Mouse (Mus musculus): ENCODE measurements around the gene Pctp. TPM values are rescaled to one million over a fixed set of nuclear protein-coding genes. Genes with fewer than 3 reads are reported as not detected.
A peak's percentile ranks its signal among the peaks of the same experiment; 100 is the strongest.

The Pctp gene
- total RNA-seq (2015) (14.3 and 17.8 TPM in 2 replicates), total RNA-seq (2017) (24.9 and 25.4 TPM in 2 replicates)

DNA sequence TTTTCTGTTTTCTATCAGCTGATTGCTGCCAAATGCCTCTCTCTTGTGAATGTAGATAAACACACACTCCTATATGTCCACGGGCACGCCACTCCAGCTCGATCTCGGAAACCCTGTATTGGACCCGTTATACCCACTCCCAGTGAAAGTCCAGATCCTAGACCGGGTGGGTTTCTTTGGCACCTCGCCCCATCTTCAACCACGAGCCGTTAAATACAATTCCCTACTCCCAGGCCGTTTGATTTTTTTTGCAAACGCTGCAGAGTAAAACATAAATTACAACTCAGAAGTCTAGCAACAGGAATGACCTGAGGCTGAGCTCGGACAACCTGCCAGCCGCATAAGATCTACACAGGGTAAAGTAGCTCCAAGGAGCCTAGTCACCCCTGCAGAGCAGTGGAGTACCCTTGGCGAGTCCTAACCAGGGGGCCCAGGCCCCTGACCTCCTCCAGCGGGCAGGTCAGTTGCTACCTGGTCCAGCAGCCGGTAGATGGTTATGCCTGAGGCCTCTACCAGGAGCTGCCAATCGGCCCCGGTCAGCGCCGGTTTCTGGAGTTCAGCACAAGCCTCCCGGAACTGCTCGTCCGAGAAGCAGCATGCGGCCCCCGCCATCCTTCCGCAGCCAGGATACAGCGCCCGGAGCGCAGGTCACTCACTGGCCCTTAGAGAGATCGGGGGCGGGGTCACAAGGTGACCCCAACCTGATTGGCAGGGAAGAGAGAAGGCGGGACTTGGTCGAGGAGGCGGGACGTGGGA is at the start of gene Pctp:
Pctp (minus strand) TSS at position 664 of the 756 bp plus-strand sequence.
- peak; percentile 98 for ATAC-seq (replicated peaks; ENCODE audit: poor library complexity)

- ATAC-seq (replicated peaks; ENCODE audit: poor library complexity): no peak
These were observed 47.3 kb upstream of the Pctp start for GRCm38 (mm10) chr11:90050016-90050415.

DNA sequence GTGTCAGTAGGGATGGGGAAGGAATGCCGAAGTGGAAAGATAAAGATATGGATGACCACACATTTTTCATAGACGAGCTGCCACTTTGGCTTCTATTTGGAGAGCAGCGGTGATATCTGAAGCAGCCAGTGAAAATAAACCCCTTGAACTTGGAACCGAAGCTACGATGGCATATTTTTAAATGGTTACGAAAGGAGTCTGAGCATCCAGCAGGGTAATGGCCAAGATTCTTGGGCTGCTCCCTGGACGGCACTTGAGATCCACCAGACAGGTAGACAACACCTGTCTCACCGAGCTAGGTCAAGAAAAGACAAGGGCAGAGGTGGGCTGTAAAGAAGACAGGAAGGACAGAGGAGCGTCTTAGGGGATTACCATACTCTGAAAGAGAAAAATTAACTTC is 44.6 kb upstream of the Pctp start:
- ATAC-seq (replicated peaks; ENCODE audit: poor library complexity): no peak

DNA sequence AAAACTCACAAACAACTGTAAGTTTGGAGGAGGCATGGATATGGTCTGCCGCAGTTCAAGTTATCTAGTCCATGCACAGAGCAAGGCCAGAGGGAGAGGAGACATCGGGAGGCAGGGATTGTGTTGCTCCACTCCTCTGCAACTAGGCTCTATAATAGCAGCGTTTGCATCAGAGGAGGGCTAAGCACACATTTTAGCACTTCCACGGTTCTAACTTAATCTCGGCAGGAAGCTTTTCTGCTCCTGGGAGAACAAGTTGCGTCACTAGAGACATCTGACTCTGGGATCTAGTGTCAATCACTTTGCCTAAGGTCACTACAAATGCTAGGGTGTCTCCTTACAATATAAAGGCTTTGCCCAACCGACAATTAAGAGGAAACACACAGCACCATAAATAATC is 43.5 kb upstream of the Pctp start:
- ATAC-seq (replicated peaks; ENCODE audit: poor library complexity): no peak

DNA sequence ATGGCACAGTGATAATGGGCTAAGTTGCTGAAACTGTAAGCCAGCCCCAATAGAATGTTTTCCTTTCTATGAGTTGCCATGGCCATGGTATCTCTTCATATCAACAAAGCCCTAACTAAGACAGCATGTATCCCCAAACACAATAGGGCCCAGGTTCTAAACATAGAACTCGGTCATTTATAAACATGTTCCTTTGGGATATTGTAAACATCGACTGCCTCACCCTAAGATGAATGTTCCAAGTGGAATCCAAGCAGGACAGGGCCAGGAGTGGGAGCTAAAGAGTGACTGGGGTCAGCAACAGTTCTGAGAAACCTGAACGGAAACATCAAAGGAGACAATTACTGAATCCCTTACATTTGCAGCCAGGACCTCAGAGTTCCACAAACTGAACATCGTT is 41.8 kb upstream of the Pctp start:
- no peak for ATAC-seq (replicated peaks; ENCODE audit: poor library complexity)

DNA sequence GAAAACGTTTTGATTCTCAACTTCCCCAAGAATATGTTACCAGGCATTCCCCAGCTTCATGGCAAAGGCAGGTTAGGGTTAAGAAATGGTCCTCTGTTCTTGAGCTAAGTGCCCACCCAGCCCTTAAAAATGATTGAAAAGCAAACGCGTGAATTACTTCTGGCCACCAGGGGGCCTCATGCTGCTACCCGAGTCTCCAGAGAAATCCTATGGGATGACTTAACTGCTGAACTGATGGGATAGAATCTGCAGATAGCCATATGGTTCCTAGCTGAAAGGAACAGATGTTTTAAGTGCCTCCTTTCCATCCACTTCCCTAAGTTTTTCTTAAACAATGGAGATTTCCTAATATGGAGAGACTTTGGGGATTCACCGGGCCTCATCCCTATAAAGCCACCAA is 35.3 kb upstream of the Pctp start:
- ATAC-seq (replicated peaks; ENCODE audit: poor library complexity): peak; percentile 57; the same call in 1 of the 2 replicates

GRCm38 (mm10) chr11:90036416-90036815 is 33.7 kb upstream of the Pctp start:
- ATAC-seq (replicated peaks; ENCODE audit: poor library complexity): peak; percentile 55

DNA sequence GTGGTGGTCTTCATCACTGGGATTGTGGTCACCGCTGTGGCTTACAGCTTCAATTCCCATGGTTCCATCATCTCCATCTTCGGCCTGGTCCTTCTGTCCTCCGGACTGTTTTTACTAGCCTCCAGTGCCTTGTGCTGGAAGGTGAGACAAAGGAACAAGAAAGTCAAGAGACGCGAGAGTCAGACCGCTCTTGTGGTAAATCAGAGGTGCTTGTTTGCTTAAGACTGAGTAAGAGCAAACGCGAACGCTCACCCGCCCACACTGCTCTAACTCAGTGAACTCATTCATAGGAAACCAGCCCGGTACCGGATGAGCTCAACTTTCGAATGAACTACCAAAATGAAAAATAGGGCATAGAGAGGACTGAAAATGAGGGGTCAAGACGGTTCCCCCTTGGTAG is 32.8 kb upstream of the Pctp start:
- ATAC-seq (replicated peaks; ENCODE audit: poor library complexity): no peak

DNA sequence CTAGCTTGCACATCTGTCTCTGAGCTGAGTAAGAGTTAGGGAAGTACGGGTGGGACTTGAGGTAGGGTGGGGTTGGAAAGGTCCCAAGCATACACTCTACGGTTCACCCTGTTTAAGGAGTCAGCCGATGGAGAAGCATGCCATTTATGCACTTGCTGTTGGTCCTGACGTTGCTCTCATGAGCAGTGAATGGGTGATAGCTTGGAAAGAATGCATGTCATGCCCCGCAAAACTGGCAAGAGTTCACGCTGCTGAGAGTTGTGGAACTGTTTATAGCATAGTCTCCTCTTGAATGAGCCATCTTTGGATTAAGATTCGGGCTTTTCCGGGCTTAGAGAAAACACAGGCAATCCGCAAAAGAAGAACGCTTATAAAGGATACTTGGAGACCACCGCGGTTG is 32.0 kb upstream of the Pctp start:
- no peak for ATAC-seq (replicated peaks; ENCODE audit: poor library complexity)

DNA sequence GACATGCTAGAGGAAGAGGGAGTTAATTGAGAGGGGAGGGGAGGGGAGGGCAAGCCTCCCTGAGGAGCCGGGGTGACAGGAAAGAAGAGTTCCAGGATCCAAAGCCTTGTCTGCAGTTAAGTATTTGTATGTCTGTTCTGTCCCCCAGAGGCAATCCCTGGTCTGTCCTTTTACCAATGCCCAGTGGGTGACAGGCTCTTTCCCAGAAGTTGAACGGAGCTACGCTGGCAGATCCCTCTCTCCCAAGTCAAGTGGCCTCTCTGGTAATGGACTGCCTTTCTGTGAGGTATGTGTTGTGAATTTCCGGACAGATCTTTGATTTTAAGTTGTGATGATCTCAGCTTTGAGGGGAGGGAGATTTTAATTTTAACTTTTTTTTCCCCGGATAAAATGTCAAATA is 30.7 kb upstream of the Pctp start:
- no peak for ATAC-seq (replicated peaks; ENCODE audit: poor library complexity)

GRCm38 (mm10) chr11:90032807-90033206 is 30.1 kb upstream of the Pctp start:
- ATAC-seq (replicated peaks; ENCODE audit: poor library complexity): no peak

DNA sequence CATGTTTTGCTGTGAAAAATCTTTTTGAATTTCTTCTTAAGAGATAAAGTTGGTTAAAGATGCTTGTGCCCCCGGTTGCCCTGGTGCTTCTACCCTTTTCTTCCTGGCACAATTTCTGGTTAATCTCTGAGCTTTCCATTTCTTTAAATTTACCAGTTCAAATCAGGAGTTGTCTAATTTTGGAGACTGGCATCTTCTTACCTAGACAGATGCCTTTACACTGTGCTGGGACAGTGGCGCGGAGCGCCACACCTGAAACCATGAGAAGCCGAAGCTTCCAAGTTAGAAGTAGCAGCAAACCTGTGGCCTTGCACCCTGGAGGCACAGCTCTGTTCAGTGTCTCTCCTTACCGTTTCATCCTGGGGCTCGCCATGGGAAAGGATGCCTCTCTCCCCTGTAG is 28.4 kb upstream of the Pctp start:
- ATAC-seq (replicated peaks; ENCODE audit: poor library complexity): no peak

- ATAC-seq (replicated peaks; ENCODE audit: poor library complexity): peak; percentile 47
These were observed 27.9 kb upstream of the Pctp start for GRCm38 (mm10) chr11:90030557-90030956.

DNA sequence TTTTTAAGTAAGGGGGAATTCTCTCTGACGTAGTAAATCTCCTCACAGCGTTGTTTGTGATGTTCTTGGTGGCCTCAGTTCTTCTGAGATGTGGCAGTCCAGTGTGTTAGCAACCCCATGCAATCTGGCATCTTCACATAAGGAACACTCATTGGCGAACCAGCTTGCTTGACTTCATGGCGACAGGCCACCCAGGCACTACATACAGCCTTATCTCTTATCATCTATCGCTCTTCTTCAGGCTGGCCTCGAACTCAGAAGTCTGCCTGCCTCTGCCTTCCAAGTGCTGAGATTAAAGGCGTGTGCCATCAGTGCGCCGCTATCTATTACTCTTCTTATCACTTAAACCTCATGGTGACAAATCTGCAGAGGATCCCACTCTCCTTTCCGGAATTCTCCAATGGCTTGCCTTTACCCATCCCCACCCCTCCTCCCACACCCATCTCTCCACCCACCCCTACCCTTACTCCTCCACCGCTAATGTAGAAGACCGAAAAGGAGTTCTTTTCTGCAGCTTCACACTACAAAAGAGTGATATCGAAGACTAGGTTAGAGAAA is 27.2 kb upstream of the Pctp start, which contains the start of gene Tmem100:
Tmem100 (plus strand) TSS at position 508 of the 558 bp plus-strand sequence.
- ATAC-seq (replicated peaks; ENCODE audit: poor library complexity): 0 out of 2 replicates have a peak, but pooled peaks have one; percentile 9

DNA sequence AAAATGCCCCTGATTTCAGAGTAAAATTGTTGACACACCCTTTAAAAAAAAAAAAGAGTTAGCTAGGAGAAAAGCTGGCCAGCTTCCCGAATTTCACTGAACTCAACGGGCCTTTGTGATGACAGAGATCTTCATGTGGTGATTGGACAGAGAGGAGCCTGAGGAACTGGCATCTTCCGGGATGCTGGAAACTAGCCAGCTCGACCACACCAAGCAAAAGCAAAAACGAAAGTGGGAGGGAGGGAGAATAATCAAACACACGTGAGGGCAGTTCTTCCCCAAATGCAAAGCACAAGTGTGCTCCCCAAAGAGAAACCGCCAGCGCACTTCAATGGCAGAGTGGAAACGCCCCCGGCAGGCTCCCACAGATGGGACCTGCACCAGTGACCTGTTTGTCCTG is 26.7 kb upstream of the Pctp start:
- ATAC-seq (replicated peaks; ENCODE audit: poor library complexity): peak; percentile 87

DNA sequence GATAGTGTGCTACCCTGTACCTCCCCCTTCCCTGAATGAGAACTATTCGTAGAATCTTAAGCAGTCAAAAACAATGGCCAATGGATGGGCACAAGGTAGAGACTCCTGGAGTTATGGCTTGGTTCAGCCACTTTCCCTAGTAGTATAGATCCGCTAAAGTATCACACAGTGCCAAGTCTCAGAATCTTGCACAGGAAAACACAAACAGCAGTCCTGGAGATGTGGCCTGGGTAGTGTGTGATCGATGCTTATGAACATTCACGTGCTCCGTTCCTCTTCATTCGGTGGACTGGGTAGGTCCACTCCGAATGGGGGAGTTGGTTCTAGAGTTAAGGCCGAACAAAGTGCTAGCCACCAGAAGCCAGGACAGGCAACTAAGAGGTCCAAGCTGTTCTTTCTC is 26.1 kb upstream of the Pctp start:
- ATAC-seq (replicated peaks; ENCODE audit: poor library complexity): no peak

DNA sequence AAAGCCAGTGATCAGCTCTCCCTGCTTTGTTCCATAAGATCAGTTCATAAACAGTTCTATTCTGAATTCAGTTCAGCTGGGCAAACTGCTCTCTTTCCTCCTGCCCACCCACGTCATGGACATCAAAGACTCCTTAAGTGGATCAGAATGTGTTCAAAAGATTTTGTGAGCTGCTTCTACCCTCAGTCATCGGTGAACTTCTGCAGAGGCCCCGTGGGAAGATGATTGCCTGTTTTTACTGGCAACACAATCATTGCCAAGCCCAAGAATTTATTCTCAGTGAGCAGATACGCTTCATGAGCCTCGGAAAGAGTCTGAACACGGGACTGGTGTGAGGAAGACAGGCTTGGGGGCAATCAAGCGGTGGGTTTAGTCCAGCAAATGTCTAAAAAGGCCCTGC is 24.5 kb upstream of the Pctp start:
- no peak for ATAC-seq (replicated peaks; ENCODE audit: poor library complexity)

GRCm38 (mm10) chr11:90026802-90027174 is 24.1 kb upstream of the Pctp start:
- no peak for ATAC-seq (replicated peaks; ENCODE audit: poor library complexity)

DNA sequence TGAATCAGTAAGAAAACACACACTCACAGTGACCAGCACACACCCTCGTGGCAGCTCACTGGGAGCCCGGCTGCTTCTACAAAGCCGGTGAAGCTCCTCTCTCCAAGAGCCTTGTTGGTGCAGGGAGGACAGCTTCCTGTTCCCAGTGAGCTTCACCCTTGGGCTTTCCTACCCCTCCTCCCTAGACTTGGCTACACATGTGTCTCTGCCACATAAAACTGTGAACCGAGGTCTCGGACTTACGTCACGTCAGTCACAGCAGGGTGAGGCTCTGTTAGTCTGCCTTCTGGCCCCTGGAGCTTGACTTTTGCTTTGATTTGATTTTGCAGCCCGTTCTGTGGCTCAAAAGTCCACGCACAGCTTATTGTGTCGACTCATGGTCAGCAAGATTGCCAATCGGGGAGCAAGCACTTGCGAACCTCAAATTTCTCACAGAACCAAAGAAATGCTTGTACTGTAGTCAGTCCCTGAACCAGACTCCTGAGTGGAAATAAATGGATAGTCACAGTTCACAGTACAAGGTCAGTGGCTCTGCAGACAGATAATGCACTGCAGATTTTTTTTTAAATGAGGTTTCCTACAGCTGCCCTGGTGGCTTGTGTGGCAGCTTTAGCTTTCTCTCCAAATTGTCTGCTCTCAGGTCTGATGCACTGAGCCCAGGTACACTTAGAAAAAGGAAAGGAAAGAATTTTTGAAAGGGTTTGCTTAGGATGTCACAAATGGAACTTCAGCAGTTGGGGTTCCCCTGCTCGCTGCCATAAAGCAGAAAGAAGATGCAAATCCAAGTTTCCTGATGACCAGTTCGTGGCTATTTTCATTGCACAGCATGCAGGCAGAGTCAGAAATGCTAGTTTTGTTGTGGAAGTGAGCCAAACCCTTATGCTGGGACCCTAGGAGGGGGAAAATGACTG is 23.5 kb upstream of the Pctp start:
- no peak for ATAC-seq (replicated peaks; ENCODE audit: poor library complexity)

- ATAC-seq (replicated peaks; ENCODE audit: poor library complexity): peak; percentile 87
These were observed 16.5 kb upstream of the Pctp start for GRCm38 (mm10) chr11:90019161-90019560.

GRCm38 (mm10) chr11:90015281-90015680 is 12.6 kb upstream of the Pctp start:
- ATAC-seq (replicated peaks; ENCODE audit: poor library complexity): no peak

GRCm38 (mm10) chr11:90013657-90014056 is 11.0 kb upstream of the Pctp start:
- peak; percentile 42 for ATAC-seq (replicated peaks; ENCODE audit: poor library complexity)

All from megakaryocyte progenitor cell, adult 5-6 weeks (primary cell).